Mouse (Mus musculus) T-helper 1 cell (primary cell): ENCODE data around the gene Slc39a1.
"Not testable (repeated sequence)": the region's sequence is repeated elsewhere in the genome, so short reads cannot be mapped to it uniquely, and the experiment has no call there.

Experiments
- in situ Hi-C: fragments of 300-600 bp; cut with MboI, MseI; formaldehyde crosslinking; loops from one replicate; pipeline ENCODE4 v1.15.1; 2025; ENCODE audit warnings: high pct_unique_total_duplicates

Gene Slc39a1

GRCm38 (mm10) chr3:90265932-90266741 is 18.2 kb downstream of the Slc39a1 start:
- in situ Hi-C loops: no loop called here

- in situ Hi-C loops: no loop called here
Observed at GRCm38 (mm10) chr3:90266901-90267775, 19.2 kb downstream of the Slc39a1 start.

- in situ Hi-C loops: no loop called here
Observed at GRCm38 (mm10) chr3:90268190-90268589, 20.2 kb downstream of the Slc39a1 start.

GRCm38 (mm10) chr3:90268971-90269370 is 21.0 kb downstream of the Slc39a1 start:
- in situ Hi-C loops: no loop called here

GRCm38 (mm10) chr3:90270784-90271183 is 22.8 kb downstream of the Slc39a1 start:
- in situ Hi-C loops: no loop called here

GRCm38 (mm10) chr3:90272170-90272569 is 24.2 kb downstream of the Slc39a1 start:
- in situ Hi-C loops: no loop called here

GRCm38 (mm10) chr3:90273855-90274254 is 25.9 kb downstream of the Slc39a1 start:
- in situ Hi-C loops: no loop called here

- in situ Hi-C loops: no loop called here
Observed at GRCm38 (mm10) chr3:90275286-90275685, 27.3 kb downstream of the Slc39a1 start.

GRCm38 (mm10) chr3:90276858-90277257 is 28.9 kb downstream of the Slc39a1 start:
- in situ Hi-C loops: no loop called here

- in situ Hi-C loops: no loop called here
Observed at GRCm38 (mm10) chr3:90277793-90278192, 29.8 kb downstream of the Slc39a1 start.

- in situ Hi-C loops: no loop called here
Observed at GRCm38 (mm10) chr3:90278211-90278610, 30.2 kb downstream of the Slc39a1 start.

GRCm38 (mm10) chr3:90279216-90279615 is 31.2 kb downstream of the Slc39a1 start:
- in situ Hi-C loops: no loop called here

GRCm38 (mm10) chr3:90279743-90280142 is 31.8 kb downstream of the Slc39a1 start:
- in situ Hi-C loops: no loop called here

GRCm38 (mm10) chr3:90280708-90281107 is 32.7 kb downstream of the Slc39a1 start:
- in situ Hi-C loops: no loop called here

- in situ Hi-C loops: no loop called here
Observed at GRCm38 (mm10) chr3:90284150-90284549, 36.2 kb downstream of the Slc39a1 start.

- in situ Hi-C loops: not testable (repeated sequence)
Observed at GRCm38 (mm10) chr3:90289403-90289802, 41.4 kb downstream of the Slc39a1 start.

- in situ Hi-C loops: no loop called here
Observed at GRCm38 (mm10) chr3:90290602-90291001, 42.6 kb downstream of the Slc39a1 start.

- in situ Hi-C loops: no loop called here
Observed at GRCm38 (mm10) chr3:90291982-90292344, 44.0 kb downstream of the Slc39a1 start.

GRCm38 (mm10) chr3:90292345-90293275 is 44.6 kb downstream of the Slc39a1 start, which contains the start of gene Gatad2b:
TSS of gene Gatad2b (plus strand) at chr3:90293178.
- in situ Hi-C loops: no loop called here

GRCm38 (mm10) chr3:90293352-90294063 is 45.5 kb downstream of the Slc39a1 start:
- in situ Hi-C loops: no loop called here

GRCm38 (mm10) chr3:90294064-90294440 is 46.1 kb downstream of the Slc39a1 start:
- in situ Hi-C loops: no loop called here
